Mouse (Mus musculus): ENCODE data around the gene Fkbp10. TPM values are rescaled to one million over a fixed set of nuclear protein-coding genes. Genes with fewer than 3 reads are reported as not detected.

The Fkbp10 gene
- total and polyA plus RNA-seq, 3 experiments = 0.55 TPM; not detected in 2

GRCm38 (mm10) chr11:100386586-100386985 is 28.9 kb upstream of the Fkbp10 start:
- no peaks in the 10 kb centered on the region for H3K36me3 ChIP-seq (replicated peaks)
- TF ChIP-seq CTCF (IDR thresholded peaks at IDR 0.05; ENCODE audit: low read depth, low read length) (no peak), GATA2 (IDR thresholded peaks at IDR 0.05; ENCODE audit: borderline replicate concordance, low read depth, low read length) (no peak), POLR2AphosphoS5 (IDR thresholded peaks at IDR 0.05; ENCODE audit: insufficient replicate concordance, low read depth, low read length) (no peak), GATA1 (IDR thresholded peaks at IDR 0.05; ENCODE audit: borderline replicate concordance, low read length) (no peak), TAL1 (conservative IDR thresholded peaks at IDR 0.05; ENCODE audit: low read depth, low read length) (no peak)
- H3K4me3 ChIP-seq (ENCODE audit: low read depth, low read length) = no peak overlapping the region
- ATAC-seq (ENCODE audit: extremely low read depth, insufficient number of reproducible peaks, low FRiP score, poor library complexity, severe bottlenecking) (no peak), DNase-seq (ENCODE audit: low spot score) (no peak)
- peaks cover 60% of the 10 kb centered on the region for H3K27me3 ChIP-seq (ENCODE audit: insufficient read depth, low read length)
- no peaks in the 10 kb centered on the region for H3K4me1 ChIP-seq (ENCODE audit: insufficient read depth, low read depth, low read length)
- no peaks in the 10 kb centered on the region for H3K9me3 ChIP-seq (replicated peaks)

DNA sequence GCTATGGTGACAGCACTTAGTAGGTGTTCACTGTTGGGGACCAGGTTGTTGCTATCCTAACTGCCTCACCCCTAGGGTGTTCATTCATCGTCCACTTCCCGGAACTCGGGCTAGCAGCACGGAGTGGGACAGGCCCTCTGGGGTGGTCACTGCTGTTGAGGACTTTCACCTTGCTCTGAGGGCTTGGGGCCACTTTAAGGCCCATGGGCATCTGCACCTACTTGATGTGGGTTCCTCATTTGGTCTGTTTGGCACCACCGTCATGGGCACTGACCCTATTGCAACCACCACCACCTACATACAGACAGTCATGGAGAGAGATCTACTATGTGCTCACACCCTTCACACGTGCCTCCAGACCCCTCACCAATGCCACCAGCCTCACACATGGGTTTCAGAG is 28.4 kb upstream of the Fkbp10 start:
- ATAC-seq (ENCODE audit: extremely low read depth, insufficient number of reproducible peaks, low FRiP score, poor library complexity, severe bottlenecking) = no peak
- H3K4me3 ChIP-seq (ENCODE audit: low read depth, low read length) = no peak overlapping the region
- H3K36me3 ChIP-seq (replicated peaks) = no peaks in the 10 kb centered on the region
- no peaks in the 10 kb centered on the region for H3K9me3 ChIP-seq (replicated peaks)
- no peaks in the 10 kb centered on the region for H3K4me1 ChIP-seq (ENCODE audit: insufficient read depth, low read depth, low read length)
- peaks cover 58% of the 10 kb centered on the region for H3K27me3 ChIP-seq (ENCODE audit: insufficient read depth, low read length)
- TF ChIP-seq GATA1 (IDR thresholded peaks at IDR 0.05; ENCODE audit: borderline replicate concordance, low read length) (no peak), CTCF (IDR thresholded peaks at IDR 0.05; ENCODE audit: low read depth, low read length) (no peak), TAL1 (conservative IDR thresholded peaks at IDR 0.05; ENCODE audit: low read depth, low read length) (no peak), POLR2AphosphoS5 (IDR thresholded peaks at IDR 0.05; ENCODE audit: insufficient replicate concordance, low read depth, low read length) (no peak), GATA2 (IDR thresholded peaks at IDR 0.05; ENCODE audit: borderline replicate concordance, low read depth, low read length) (no peak)
- no peak for DNase-seq (ENCODE audit: low spot score)

GRCm38 (mm10) chr11:100387589-100388375 is 27.7 kb upstream of the Fkbp10 start:
- no peaks in the 10 kb centered on the region for H3K36me3 ChIP-seq (replicated peaks)
- H3K4me1 ChIP-seq (ENCODE audit: insufficient read depth, low read depth, low read length) = no peaks in the 10 kb centered on the region
- no peaks in the 10 kb centered on the region for H3K9me3 ChIP-seq (replicated peaks)
- H3K4me3 ChIP-seq (ENCODE audit: low read depth, low read length) = no peak overlapping the region
- H3K27me3 ChIP-seq (ENCODE audit: insufficient read depth, low read length) = peaks cover 63% of the 10 kb centered on the region
- TF ChIP-seq POLR2AphosphoS5 (IDR thresholded peaks at IDR 0.05; ENCODE audit: insufficient replicate concordance, low read depth, low read length) = no peak
- no peak for TF ChIP-seq CTCF (IDR thresholded peaks at IDR 0.05; ENCODE audit: low read depth, low read length)
- TF ChIP-seq GATA1 (IDR thresholded peaks at IDR 0.05; ENCODE audit: borderline replicate concordance, low read length) = no peak
- TF ChIP-seq GATA2 (IDR thresholded peaks at IDR 0.05; ENCODE audit: borderline replicate concordance, low read depth, low read length) = no peak
- TF ChIP-seq TAL1 (conservative IDR thresholded peaks at IDR 0.05; ENCODE audit: low read depth, low read length) = no peak
- DNase-seq (ENCODE audit: low spot score) (no peak), ATAC-seq (ENCODE audit: extremely low read depth, insufficient number of reproducible peaks, low FRiP score, poor library complexity, severe bottlenecking) (no peak)

DNA sequence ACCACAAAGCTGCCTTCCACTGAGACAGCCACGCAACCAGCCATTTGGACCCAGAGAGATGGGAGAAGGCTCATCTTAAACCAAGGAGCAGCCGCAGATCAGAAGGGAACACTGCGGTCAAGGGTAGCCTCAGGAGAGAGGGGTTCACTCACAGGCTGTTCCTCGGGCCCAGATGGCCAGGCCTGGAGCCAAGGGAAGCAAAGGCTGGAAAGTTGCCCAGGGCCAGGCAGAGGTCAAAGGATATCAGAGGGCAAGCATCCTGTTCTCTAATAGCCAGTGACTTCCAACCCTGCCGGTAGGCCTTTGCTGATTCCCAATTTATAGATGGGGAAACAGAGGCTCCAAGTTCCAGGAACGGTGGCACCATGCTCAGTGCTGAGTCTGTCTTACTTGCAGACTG is 26.9 kb upstream of the Fkbp10 start:
- Histone ChIP-seq H3K4me3 (ENCODE audit: low read depth, low read length) (no peak overlapping the region), H3K9me3 (replicated peaks) (no peaks in the 10 kb centered on the region), H3K4me1 (ENCODE audit: insufficient read depth, low read depth, low read length) (no peaks in the 10 kb centered on the region), H3K27me3 (ENCODE audit: insufficient read depth, low read length) (peaks cover 62% of the 10 kb centered on the region), H3K36me3 (replicated peaks) (no peaks in the 10 kb centered on the region)
- ATAC-seq (ENCODE audit: extremely low read depth, insufficient number of reproducible peaks, low FRiP score, poor library complexity, severe bottlenecking) = no peak
- no peak for TF ChIP-seq POLR2AphosphoS5 (IDR thresholded peaks at IDR 0.05; ENCODE audit: insufficient replicate concordance, low read depth, low read length)
- TF ChIP-seq CTCF (IDR thresholded peaks at IDR 0.05; ENCODE audit: low read depth, low read length) = no peak
- no peak for TF ChIP-seq GATA2 (IDR thresholded peaks at IDR 0.05; ENCODE audit: borderline replicate concordance, low read depth, low read length)
- TF ChIP-seq GATA1 (IDR thresholded peaks at IDR 0.05; ENCODE audit: borderline replicate concordance, low read length) = no peak
- TF ChIP-seq TAL1 (conservative IDR thresholded peaks at IDR 0.05; ENCODE audit: low read depth, low read length) = no peak
- DNase-seq (ENCODE audit: low spot score) = no peak

- no peaks in the 10 kb centered on the region for H3K36me3 ChIP-seq (replicated peaks)
- H3K9me3 ChIP-seq (replicated peaks) = no peaks in the 10 kb centered on the region
- H3K4me1 ChIP-seq (ENCODE audit: insufficient read depth, low read depth, low read length) = no peaks in the 10 kb centered on the region
- DNase-seq (ENCODE audit: low spot score) = no peak
- TF ChIP-seq GATA2 (IDR thresholded peaks at IDR 0.05; ENCODE audit: borderline replicate concordance, low read depth, low read length) (no peak), GATA1 (IDR thresholded peaks at IDR 0.05; ENCODE audit: borderline replicate concordance, low read length) (no peak), TAL1 (conservative IDR thresholded peaks at IDR 0.05; ENCODE audit: low read depth, low read length) (no peak), CTCF (IDR thresholded peaks at IDR 0.05; ENCODE audit: low read depth, low read length) (no peak), POLR2AphosphoS5 (IDR thresholded peaks at IDR 0.05; ENCODE audit: insufficient replicate concordance, low read depth, low read length) (no peak)
- no peak overlapping the region for H3K4me3 ChIP-seq (ENCODE audit: low read depth, low read length)
- peaks cover 74% of the 10 kb centered on the region for H3K27me3 ChIP-seq (ENCODE audit: insufficient read depth, low read length)
- ATAC-seq (ENCODE audit: extremely low read depth, insufficient number of reproducible peaks, low FRiP score, poor library complexity, severe bottlenecking) = no peak
Observed at GRCm38 (mm10) chr11:100389931-100390445, 25.5 kb upstream of the Fkbp10 start.

DNA sequence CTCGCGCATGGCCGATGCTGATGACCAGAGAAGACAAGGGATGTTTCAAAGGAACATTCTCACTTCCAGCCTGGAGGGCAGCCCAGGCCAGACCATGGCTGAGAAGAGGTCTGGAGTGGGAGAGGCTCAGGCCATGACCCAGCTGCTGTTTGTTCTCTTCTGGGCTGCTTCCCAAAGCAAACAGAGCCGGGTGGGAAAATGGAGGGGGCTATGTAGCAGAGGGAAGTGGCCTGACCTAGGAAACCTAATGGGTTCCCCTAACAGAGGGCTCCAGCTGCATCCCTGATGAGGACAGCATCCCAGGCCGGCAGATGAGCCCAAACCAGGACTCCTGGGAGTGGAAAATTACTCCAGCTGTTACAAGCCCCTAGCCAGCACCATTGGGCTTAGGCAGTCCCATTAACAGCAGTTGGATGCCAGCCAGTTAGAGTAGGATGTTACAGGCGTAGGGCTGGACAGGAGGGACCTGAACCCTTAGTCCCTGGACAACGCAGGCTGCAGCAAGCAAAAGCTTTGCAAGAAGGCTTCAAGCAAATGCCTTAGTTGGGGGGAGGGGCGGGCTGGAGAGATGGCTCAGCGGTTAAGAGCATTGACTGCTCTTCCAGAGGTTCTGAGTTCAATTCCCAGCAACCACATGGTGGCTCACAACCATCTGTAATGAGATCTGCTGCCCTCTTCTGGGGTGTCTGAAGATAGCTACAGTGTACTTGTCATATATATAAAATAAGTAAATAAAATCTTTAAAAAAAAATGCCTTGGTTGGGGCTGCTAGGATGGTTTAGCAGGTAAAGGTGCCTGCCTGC is 24.2 kb upstream of the Fkbp10 start:
- H3K27me3 ChIP-seq (ENCODE audit: insufficient read depth, low read length) = peaks cover 71% of the 10 kb centered on the region

More for the DNA sequence above, 24.2 kb upstream of the Fkbp10 start:
- Histone ChIP-seq H3K4me3 (ENCODE audit: low read depth, low read length) (no peak overlapping the region), H3K9me3 (replicated peaks) (no peaks in the 10 kb centered on the region), H3K4me1 (ENCODE audit: insufficient read depth, low read depth, low read length) (no peaks in the 10 kb centered on the region), H3K36me3 (replicated peaks) (no peaks in the 10 kb centered on the region)
- ATAC-seq (ENCODE audit: extremely low read depth, insufficient number of reproducible peaks, low FRiP score, poor library complexity, severe bottlenecking) = no peak
- DNase-seq (ENCODE audit: low spot score) = no peak
- no peak for TF ChIP-seq CTCF (IDR thresholded peaks at IDR 0.05; ENCODE audit: low read depth, low read length)
- TF ChIP-seq POLR2AphosphoS5 (IDR thresholded peaks at IDR 0.05; ENCODE audit: insufficient replicate concordance, low read depth, low read length) = no peak
- TF ChIP-seq TAL1 (conservative IDR thresholded peaks at IDR 0.05; ENCODE audit: low read depth, low read length) = no peak
- no peak for TF ChIP-seq GATA2 (IDR thresholded peaks at IDR 0.05; ENCODE audit: borderline replicate concordance, low read depth, low read length)
- TF ChIP-seq GATA1 (IDR thresholded peaks at IDR 0.05; ENCODE audit: borderline replicate concordance, low read length) = no peak
